Mouse (Mus musculus): ENCODE data around the gene Acer1.

- TF ChIP-seq CTCF (conservative IDR thresholded peaks at IDR 0.05; ENCODE audit: low read length) (no peak), POU5F1 (IDR thresholded peaks at IDR 0.05; ENCODE audit: borderline replicate concordance, low read length) (no peak), NANOG (IDR thresholded peaks at IDR 0.05; ENCODE audit: borderline replicate concordance, low read length) (no peak)
These were observed 47.8 kb upstream of the Acer1 start for GRCm38 (mm10) chr17:57029691-57030090.

Measured in E14TG2a.4 (cell line).